Mouse (Mus musculus): Measurements from ENCODE around the gene Dcxr.
"Not testable (repeated sequence)": the region's sequence is repeated elsewhere in the genome, so short reads cannot be mapped to it uniquely, and the experiment has no call there.

Gene Dcxr

DNA sequence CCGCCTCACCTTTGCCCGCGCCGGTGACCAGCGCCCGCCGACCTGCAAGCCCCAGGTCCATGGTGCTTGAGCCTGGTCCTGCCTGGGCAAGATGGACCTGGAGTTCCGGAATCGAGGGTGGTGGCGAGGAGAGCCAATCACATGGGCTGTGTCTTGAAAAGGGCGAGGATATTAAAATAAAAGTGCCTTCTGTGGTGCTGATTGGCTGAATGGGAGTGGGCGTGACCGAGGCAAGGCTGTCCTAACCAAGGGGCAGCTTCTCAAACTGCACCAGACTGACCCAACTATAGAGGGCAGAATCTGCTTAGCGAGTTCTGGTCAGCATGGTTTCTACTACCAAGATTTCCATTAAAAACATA, at the start of gene Dcxr:
Gene Dcxr, minus strand, starts transcription at position 113 of the 359 bp plus-strand sequence.
- in situ Hi-C loops (cut with MseI, MboI) = loop anchor here (5.0 kb wide), 1 partner anchor 50 kb away; no protein-coding TSS in a partner anchor

DNA sequence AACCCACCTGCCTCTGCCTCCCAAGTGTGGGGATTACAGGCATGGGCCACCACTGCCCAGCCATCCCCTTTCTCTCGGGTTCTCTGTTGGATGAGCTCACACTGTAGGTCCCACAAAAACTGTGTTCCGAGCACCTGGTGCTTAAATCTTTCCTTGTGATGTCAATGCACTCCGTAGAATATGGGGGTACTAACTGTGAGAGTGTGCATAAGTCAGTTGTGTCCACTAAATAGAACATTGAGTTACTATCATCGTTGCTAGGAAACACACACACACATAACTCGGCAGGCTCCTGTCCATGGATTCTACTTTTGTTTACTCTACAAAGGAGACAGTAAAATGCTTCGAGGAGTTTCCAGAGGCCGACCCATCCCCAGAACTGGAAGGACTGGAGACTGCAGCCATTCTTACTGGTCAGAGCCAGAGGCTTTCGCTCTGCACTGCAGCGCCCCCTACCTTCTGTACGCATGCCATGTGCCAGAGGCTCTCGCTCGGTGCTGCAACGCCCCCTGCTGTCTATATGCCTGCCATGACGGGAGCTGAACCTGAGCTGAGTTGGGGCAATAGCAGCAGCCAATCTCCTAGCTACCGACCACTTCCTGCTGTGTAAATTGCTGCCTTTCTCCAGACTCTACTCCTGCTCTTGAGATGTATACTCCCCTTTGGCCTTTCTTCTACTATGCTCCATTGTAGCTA, 48.8 kb upstream of the Dcxr start:
- in situ Hi-C loops (cut with MseI, MboI) = loop anchor here (5.0 kb wide), 1 partner anchor 49 kb away; the partner anchor contains the start of gene Dcxr (in 2 of the 2)

DNA sequence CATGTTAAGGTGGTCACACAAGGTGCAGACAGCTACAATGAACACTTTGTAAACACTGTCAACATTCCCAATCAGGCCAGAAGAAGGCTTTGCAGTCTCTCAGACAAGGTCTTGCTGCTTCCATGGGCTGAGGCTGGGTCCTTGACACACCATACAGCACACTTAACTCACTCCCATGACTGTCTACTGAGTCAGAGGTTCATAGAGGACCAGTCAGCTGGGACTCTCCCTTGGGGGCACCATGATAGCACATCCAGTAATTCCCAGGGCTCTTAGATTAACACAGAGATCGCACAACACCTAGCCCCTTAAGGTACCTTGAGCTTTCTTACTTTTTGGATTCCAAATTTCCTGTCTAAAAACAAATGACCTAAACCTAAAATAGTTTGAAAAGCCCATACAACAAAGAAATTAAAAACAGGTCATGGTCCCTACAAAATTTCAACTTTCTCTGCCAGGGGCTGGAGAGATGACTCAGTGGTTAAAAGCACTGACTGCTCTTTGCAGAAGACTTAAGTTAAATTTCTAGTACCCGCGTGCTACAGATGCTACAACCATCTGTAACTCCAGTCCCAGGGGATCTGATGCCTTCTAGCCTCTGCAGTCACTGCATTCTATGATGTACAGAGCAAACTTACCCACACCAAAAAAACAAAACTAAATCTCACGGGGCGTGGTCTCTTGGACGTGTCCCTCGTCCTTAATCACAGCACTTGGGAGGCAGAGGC, 46.5 kb upstream of the Dcxr start:
- in situ Hi-C loops (cut with MseI, MboI) = no loop called here

DNA sequence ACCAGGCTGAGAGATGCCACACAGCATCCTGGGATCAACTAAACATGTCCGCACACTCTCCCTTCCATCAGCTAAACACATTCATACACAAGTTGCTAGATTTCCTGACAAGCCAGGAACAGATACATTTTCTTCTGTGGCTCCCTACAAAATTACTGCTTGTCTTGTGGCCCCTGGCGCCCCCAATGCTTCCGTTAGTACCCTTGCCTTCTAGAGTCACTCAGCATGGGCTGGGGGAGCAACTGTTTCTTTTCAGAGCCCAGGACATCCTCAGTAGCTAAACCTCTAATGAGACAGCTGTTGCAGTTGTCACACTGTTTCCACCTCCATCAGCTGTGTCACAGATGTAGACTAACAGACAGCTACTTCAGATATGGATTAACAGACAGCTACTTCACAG, 45.7 kb upstream of the Dcxr start:
- in situ Hi-C loops (cut with MseI, MboI) = no loop called here

DNA sequence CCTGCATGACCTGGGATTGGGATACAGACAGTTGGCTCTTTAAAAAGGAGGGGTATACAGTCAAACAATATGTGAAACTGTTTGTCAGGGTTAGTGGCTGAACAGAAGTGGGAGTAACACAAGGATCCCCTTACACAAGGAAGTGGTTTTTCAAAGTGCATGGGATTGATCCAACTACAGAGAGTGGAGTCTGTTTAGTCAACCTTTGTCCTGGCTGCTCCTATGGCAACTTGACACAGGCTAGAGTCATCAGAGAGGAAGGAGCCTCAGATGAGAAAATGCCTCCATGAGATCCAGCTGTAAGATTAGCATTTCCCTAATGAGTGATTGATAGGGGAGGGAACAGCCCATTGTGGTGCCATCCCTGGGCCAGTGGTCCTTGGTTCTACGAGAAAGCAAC, 41.1 kb upstream of the Dcxr start:
- in situ Hi-C loops (cut with MseI, MboI) = no loop called here

DNA sequence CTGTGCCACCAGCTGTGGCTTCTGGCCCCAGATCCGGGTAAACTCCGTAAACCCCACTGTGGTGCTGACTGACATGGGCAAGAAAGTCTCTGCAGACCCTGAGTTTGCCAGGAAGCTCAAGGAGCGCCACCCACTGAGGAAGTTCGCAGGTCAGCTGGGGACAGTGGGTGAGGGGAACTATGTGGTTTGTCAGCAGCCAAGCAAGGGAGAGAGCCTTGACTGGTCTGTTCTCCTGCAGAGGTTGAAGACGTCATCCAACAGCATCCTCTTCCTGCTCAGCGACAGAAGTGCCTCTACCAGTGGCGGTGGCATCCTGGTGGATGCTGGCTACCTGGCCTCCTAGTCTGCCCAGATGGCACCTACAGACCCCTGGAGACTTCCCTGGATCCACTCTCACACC, 39.9 kb upstream of the Dcxr start:
- in situ Hi-C loops (cut with MseI, MboI) = not testable (repeated sequence)

DNA sequence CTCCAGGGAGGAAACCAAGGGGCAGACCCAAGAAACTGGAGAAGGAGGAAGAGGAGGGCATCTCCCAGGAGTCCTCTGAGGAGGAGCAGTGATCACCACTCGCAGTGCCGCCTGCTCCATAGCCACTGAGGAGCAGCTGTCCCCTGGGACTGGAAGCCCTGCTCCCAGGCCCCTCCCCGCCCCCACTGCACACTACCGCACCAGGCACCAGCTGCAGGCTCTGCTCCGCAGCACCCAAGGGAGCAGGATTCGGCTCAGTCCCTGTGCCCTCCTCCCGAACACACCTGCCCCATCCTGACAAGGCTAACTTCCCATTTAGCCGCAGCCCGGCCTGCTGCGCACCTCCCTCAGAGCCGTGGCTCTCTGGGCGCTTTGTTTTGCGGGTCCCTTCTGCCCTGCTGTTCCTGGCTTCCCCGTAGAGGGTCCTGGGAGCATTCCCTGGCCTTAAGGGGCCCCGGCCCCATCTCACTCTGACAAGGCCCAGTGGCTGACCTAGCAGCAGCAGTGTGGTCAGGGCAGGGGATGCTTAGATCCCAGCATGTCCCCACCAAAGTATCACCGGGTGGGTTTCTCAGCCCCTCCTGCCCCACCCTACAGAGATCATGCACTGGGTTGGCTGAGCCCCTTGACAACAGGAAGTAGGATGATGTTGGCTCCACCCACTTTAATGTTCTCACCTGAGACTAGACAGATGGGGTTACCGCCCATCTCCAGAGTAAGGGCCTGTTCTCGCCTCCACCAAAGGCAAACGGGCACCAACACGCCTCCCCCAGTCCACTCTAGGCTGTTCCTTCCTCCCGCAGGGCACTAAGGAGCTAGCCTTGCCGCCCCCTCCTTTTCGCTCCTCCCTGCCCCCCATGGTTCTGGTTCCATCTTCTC, 36.3 kb upstream of the Dcxr start:
- in situ Hi-C loops (cut with MseI, MboI) = not testable (repeated sequence)

DNA sequence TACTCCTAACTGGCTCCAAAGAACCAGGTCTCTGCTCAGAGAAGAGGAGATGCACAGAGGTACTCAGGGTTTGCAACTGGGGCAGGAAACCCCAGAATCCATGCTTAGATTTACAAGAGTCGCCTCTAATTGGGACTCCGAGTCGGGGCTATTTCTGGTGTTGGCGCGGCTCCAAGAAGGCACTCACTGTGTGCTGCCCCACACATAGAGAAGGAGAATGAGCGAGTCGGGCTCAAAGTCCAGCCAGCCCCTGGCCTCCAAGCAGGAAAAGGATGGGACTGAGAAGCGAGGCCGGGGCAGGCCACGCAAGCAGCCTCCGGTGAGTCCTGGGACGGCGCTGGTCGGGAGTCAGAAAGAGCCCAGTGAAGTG, 35.6 kb upstream of the Dcxr start, which contains the start of gene Hmga1b:
Gene Hmga1b, plus strand, starts transcription at position 123 of the 370 bp plus-strand sequence.
- in situ Hi-C loops (cut with MseI, MboI) = not testable (repeated sequence)

DNA sequence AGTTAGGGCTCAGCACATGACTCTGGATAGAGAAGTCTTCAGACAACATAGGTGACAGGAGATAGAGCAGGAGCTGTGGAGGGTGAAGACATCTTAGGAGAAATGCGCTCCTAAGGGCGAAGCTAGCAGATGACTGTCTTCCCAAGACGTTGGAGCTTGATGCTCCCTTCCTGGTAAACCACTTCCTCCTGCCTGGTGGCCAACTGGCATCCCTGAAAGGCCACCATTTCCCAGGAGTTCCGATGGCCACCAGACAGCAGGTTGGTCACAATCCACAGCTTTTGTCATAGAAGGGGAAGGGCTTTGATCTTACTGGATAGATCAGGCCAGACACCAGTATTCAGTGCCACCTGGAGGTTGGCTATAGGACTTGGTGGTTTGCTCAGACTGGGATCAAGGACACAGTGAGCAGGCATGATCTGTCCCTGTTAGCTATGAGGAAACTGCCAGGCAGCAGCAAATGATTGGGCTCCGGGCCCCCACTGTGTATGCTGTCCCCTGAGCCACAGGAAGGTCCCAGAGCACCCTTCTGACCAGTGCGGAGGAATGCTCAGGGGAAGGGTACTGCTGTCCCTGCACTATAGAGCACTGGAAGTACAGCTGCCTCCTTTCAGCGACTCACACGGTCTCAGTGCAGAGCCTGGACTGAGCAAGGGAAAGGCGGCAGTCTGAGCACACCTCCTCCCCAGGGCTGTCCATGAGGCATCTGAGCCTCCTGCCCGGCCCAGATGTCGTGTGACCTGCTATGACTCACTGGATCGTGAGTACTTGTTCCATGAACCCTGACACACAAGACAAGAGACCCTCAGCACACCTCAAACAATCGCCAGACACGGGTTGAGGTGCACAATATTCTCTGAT, 35.0 kb upstream of the Dcxr start:
- in situ Hi-C loops (cut with MseI, MboI) = no loop called here

DNA sequence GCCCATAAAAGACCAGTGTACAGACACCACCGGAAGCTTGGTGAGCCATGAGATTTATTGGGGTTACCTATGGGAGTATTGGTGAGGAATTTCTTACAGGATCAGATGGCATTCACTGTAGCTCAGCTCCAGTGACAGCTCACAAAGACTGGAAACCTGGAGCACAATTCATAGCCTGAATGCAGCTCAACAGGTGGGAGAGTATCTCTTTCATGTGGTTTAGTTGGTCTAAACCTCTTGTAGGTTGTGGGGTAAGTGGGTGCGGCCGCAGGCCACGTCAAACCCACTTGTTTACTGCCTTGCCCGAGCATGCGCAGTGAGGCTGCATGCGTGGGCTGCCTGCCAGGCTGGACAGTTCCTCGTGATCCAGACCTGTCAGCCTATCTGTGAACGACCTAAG, 33.2 kb upstream of the Dcxr start:
- in situ Hi-C loops (cut with MseI, MboI) = no loop called here

DNA sequence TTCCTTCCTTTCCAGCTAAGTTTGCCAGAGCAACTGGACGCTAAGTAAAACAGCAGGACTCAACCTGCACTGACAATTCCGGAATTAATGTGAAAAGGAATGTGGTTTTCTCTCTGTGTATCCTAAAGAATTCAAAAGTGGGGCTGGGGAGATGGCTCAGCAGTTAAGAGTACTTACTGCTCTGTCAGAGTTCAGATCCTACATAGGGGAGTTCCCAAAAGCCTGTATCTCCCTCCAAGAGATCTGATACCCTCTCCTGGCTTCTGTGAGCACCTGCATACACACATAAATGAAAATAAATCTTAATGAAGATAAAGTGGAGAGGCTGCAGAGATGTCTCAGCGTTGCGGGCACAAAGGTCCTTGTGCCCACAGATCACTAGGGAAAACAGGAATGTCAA, 24.5 kb upstream of the Dcxr start:
- in situ Hi-C loops (cut with MseI, MboI) = no loop called here

DNA sequence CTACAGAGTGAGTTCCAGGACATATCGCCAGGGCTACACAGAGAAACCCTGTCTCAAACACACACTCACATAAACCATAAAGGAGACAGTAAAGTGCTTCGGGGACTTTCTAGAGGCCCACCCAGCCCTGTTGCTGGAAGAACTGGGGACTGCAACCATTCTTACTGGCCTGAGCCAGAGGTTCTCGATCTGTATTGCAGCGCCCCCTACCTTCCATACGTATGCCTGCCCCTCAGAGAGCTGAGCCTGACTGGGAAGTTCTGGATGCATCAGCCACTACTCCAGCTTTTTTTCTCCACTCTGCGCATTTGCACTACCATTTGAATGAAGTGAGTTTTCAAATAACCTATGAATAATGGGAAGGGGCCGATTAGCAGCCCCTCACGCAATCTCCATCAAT, 22.3 kb upstream of the Dcxr start:
- in situ Hi-C loops (cut with MseI, MboI) = no loop called here

DNA sequence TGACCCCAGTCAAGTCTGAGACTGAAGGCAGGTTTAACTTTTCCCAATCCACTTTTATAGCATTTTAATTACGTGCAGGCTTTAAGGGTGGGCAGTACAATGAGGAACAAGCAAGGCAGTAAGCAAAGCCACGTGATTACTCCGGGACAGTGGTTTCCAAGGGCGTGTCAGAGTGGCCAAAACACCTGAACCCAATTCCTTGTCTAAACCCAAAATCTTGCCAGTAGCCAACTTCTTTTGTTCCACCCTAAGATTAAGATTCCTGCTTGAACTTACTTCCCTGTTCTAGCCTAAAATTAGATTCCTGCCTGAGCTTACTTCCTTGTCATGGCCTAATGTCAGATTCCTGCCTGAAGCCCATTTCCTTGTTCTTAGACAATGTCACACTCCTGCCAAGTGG, 20.9 kb upstream of the Dcxr start:
- in situ Hi-C loops (cut with MseI, MboI) = no loop called here

DNA sequence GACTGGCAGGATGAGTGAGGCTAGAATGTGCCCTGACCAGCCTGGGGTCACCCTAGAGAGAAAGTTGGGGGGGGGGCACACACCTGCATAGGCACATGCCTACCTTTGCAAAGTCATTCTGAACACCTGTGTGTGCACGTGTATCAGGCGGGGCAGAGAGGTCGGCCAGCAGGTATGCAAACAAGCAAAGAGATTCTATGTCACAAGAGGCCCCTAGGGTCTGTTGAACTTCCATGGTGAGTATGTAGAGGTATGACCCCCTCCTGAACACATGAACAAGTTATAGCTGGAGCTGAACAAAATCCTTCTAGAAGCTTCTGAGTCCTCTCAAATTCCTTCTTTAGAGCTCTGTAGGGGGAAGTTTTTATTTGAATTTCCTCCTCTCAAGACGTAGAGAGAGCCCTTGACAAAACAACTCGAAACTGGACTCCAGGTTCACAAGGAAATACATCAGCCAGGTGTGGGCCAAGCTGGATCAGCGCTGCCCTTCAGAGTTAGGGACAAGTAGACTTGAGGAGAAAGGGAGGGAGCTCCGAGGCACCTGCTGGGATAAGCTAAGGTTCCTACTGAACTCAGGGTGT, 17.1 kb upstream of the Dcxr start:
- in situ Hi-C loops (cut with MseI, MboI) = no loop called here

DNA sequence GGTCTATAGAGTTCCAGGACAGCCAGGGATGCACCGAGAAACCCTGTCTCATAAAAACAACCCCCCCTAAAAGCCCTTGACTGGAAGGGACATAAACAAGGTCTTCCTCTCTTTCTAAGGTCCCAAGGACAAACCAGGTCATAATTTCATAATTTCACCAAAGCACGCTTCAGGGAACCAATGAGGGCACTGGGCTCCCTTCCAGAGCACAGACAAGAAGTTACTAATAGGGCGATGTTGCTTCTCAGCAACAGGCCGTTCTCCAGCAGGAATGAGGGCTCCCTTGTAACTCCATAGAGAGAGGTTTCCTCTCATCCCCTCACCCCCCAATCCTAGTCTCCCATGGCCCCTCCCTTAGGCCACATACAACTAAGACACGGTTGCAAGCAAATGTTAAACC, 13.9 kb upstream of the Dcxr start:
- in situ Hi-C loops (cut with MseI, MboI) = no loop called here

DNA sequence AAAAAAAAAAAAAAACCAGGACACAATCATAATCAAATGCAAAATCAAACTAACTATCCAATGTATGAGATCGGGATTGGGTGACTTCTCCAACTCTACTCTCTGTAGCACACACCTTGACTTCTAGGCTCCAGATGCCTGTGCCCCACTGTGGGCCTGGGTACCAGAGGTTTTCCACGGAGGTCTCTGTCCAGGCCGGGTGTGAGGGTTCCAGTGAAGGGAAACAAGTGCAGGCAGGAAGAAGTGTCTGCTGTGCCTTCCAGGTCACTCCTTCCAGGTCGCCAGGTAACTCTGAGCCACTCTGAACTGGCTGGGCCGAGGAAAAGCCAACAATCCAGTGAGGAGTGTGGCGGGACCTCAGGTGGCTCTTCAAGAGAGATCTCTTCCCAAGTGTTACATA, 9.3 kb upstream of the Dcxr start:
- in situ Hi-C loops (cut with MseI, MboI) = no loop called here

DNA sequence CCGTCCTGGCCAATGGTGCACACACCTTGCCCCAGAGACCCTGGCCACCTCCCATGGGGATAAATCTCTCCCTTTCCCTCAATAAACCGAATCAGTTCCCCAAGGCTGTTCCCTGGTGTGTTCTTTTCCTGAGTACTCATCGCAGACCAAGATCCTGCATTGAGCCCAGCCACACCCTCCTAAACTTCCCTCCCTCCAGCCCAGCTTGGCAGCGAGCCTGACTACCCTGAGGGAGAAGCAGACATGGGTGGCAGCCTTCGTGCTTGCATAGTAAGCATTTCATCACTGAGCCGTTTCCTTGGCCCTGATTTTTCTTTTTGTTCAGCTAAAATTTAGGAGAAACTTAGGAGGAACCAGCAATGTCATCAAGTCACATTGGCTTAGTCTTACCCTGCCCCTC, 6.4 kb upstream of the Dcxr start:
- in situ Hi-C loops (cut with MseI, MboI) = no loop called here

DNA sequence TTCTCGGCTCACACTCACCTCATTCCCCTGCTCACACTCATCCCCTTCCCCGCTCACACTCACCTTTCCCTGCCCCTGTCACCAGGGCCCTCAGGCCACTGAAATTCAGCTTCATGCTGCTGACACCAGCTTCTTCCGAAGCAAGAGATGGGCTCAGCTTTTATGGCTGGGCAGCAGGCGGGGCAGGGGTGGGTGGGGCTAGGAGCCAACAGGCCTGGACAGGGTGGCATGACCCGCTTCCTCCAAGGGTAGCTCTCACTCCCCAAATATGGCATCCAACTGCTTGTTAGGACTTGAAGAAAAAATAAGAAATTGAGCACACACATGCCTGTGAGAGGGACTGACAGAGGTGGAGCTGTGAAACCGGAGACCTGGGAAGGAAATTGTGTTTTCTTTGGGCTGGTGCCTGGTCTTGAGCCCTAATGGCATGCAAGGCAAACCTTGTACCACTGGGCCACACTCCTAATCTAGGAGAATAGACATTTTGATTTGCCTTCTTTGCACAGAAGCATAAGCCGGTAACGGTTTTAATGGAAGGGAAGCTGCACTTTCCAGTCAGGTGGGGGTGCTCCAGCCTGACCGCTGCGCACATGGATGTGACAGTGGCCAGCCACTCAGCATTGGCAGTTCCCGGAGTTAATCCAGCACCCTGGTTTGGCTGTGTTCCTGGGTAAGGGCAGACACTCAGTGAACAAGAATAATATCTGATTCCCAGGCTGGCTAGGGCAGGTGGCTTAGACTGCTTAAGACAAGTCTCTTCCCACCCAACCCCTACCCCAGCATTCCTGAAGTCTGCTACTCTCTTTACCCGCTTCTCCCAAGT, 5.0 kb upstream of the Dcxr start, which contains the start of gene Cbr2:
Gene Cbr2, minus strand, starts transcription at position 257 of the 823 bp plus-strand sequence.
- in situ Hi-C loops (cut with MseI, MboI) = no loop called here

DNA sequence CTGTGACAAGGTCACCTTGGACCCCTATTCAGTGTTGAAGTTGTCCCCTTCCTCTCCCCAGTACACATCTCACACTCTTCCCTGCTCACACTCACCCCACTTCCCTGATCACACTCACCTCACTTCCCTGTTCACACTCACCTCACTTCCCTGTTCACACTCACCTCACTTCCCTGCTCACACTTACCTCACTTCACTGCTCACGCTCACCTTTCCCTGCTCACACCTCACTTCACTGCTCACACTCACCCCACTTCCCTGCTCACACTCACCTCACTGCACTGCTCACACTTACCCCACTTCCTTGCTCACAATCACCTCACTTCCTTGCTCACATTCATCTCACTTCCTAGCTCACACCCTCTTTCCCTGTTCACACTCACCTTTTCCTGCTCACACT, 4.3 kb upstream of the Dcxr start:
- in situ Hi-C loops (cut with MseI, MboI) = no loop called here

DNA sequence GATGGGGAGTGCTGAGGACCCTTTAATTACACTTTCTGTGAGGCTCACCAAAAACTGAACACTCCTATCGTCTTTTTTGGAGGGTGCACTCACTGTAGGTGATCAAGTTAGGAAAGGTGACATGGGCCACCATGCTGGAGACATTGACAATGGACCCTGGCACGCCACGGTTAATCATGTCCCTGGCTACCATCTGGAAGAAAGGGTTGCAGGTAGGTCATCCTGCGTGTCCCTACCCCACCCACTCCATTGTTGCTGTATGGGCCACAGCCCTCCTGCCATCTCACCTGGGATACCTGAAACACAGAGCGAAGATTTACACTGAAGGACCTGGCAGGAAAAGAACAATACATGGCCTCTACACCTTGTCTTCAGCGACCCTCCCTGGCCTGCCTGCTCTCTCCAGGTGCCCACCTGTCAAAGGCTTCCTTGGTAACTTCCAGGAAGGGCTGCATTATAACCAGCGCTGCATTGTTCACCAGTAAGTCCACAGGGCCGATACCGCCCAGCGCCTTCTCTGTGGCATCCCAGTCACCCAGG, 3.3 kb upstream of the Dcxr start:
- in situ Hi-C loops (cut with MseI, MboI) = no loop called here
